Mouse (Mus musculus) fat pad, adult 2 months (tissue): ENCODE results near the gene Ifih1.

Experiments
- DNase-seq: peaks from one replicate; pipeline ENCODE4 v3.0.0-alpha.2; 2011; ENCODE audit warnings: low read depth, low spot score; ENCODE audit errors: extremely low read depth

The Ifih1 gene

DNA sequence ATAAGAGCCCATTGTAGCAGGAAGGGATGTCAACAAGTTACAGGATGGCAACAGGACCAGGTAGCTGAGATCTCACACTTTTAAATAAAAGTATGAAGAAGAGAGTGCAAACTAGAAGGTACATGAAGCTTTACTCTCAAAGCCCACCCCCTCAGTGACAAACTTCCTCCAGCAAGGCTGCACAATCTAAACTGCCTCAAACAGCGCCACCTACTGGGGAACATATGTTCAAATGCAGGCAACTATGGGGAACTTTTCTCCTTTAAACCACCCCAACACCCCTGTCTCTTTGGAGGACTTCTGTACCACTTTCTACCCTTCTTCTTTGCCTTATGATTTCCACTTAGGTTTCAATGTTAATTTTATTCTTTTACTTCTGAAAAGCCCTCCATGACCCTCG is 88.6 kb downstream of the Ifih1 start:
- DNase-seq = no peak

DNA sequence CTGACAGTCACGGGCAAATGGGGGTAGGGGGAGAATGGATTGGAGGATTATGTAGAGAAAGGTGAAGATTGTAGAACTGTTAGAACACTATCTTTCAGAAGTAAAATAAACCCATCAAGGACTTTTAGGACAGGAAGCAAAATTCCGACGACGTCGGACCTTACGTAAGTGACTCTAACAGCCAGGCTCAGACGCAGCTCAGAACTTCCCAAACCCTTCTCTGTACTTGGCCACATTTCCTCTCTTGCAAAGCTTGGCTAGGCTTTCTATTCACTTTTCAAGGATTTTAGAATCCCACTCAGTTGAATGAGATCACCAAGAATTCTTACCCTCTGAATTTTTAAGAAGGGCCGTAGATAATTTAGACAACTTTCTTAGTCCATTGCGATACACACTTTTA is 89.7 kb downstream of the Ifih1 start:
- no peak for DNase-seq

DNA sequence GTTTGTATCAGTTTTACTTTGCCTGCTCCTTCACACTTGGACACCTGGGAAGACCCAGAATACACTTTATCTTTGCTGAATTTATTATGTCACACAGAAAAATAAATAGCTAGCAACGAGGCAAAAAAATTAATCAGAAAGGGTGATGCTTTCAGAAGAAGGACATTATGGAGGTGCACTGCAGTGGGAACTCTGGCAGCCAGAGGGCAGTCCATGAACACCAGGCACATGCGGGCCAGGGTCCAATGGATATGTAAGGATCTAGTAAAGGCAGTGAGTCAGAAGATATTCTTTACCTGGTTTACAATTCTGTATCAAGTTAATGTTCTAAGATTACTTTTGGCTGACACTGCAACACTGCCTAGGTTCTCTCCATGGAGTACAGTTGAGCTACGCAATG is 96.4 kb downstream of the Ifih1 start:
- no peak for DNase-seq

- no peak for DNase-seq
Measured at GRCm38 (mm10) chr2:62549131-62549530, 96.9 kb downstream of the Ifih1 start.

GRCm38 (mm10) chr2:62548104-62548503 is 98.0 kb downstream of the Ifih1 start:
- no peak for DNase-seq
